Mouse (Mus musculus): ENCODE measurements at regions not wholly inside any gene's neighbourhood (a gene's known extent, or its start where the extent isn't known, plus 50 kb on each side); places are given as distances from the start of the nearest gene placed in this dataset.

- no peak for DNase-seq (ENCODE audit: low read depth, low spot score)
These were observed 55.1 kb upstream of the Gpc1 start for GRCm38 (mm10) chr1:92776353-92776752.

- no peak for DNase-seq (ENCODE audit: low read depth, low spot score)
These were observed 55.5 kb upstream of the Gpc1 start for GRCm38 (mm10) chr1:92775908-92776307.

GRCm38 (mm10) chr1:92774743-92775692, 56.4 kb upstream of the Gpc1 start:
- DNase-seq (ENCODE audit: low read depth, low spot score), result peak; percentile 40

DNA sequence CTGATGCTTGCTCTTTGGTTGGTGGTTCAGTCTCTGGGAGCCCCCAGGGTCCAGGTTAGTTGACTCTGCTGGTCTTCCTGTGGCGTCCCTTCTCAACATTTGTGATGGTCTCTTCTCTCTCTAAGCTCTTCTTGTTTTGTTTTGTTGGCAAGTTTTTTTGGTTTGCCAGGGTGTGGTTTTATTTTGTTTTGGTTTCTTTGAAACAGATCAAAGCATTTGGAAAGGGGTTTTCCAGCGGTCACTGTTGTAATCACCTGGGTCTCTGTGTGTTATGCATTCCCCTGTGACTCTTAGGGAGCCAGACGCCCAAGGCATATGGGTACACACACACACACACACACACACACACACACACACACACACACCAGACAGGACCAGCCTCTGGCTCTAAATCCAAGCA, 57.4 kb upstream of the Gpc1 start:
- no peak for DNase-seq (ENCODE audit: low read depth, low spot score)

DNA sequence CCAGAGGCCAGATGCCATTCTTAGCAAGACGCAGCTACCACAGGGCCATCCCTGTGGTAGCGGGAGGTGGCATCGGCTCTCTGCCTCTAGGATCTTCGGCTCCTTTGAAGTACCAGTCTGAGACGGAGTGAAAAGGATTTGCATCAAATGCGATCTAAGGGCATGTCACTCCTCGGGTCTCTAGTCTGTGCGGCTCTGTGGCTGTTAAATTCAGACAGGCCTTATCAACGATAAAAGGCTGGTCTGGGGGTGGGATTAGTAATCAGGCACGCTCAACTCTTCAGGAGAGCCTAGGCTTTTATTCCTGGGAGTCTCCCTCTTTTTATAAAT, 58.7 kb upstream of the Gpc1 start:
- no peak for DNase-seq (ENCODE audit: low read depth, low spot score)

DNA sequence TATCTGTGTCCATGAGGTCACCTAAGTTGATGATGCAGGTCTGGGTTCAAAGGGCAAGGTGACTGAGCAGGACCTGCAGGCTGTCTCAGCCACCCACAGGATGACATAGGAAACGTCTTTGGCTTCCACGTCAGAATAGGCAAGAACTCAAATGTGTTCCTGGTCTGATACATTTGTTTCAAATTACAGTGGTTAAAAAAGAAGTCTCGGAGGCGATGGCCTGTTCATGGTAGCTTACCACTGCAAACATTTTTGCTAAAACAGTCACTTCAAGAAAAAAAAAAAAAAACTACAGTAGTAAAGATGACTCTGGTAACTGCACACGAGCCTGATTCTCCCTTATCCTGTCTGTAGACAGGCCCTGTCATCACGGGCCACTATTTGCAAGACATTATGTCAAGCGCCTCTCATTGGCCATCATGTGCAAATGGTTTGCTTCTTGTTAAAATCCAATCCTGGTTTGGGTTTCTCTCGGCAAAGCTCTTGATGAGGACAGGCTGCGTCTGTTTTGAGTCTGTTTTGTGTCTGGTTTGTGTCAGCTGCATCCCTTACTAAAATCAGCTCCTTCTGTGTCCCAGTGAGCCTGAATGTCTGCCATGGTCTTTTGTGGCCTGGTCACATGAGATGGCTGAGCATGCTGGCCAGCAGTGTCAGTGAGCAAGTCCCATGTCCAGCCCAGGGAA, 59.2 kb upstream of the Gpc1 start:
- DNase-seq (ENCODE audit: low read depth, low spot score), result peak; percentile 53

DNA sequence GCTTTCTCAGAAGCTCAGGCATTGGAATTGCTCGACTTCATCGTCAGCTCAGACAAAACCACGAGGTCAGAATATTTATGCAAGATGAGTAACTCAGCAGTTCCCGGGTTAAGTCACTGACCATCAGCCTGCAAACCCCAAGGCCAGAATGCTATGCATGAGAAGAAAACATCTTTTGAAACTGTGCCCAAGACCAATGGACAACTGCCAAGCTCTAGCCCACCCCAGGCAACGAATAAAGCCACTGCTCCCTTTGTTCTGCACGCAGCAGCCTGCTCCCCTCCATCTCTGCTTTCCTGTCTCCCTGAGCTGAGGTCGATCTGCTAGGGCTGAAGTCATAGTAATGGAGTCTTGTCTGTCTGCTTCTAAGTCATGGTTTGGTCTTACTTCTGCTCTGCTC, 61.7 kb upstream of the Gpc1 start:
- no peak for DNase-seq (ENCODE audit: low read depth, low spot score)

GRCm38 (mm10) chr1:92769156-92769555, 62.3 kb upstream of the Gpc1 start:
- no peak for DNase-seq (ENCODE audit: low read depth, low spot score)

DNA sequence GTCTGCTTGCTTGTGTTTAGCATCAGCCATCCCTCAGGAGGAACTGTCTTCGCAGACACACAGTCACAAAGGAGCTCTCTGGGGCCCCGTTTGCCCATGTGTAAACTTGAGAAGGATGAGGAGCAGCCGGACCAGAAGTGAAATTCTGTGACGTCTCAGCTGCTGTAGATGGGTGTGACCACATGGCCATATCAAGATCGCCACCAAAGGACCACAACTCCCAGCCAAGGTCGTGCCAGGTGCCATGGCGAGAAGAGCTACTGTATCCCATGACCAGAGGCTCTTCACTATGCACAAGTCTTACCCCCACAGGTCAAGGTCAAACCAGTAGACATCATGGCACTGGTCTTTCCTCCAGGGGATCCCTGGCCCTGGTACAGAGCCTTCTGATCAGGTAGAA, 64.9 kb upstream of the Gpc1 start:
- no peak for DNase-seq (ENCODE audit: low read depth, low spot score)

GRCm38 (mm10) chr1:92754793-92755488, 76.5 kb upstream of the Gpc1 start:
- DNase-seq (ENCODE audit: low read depth, low spot score), result no peak

DNA sequence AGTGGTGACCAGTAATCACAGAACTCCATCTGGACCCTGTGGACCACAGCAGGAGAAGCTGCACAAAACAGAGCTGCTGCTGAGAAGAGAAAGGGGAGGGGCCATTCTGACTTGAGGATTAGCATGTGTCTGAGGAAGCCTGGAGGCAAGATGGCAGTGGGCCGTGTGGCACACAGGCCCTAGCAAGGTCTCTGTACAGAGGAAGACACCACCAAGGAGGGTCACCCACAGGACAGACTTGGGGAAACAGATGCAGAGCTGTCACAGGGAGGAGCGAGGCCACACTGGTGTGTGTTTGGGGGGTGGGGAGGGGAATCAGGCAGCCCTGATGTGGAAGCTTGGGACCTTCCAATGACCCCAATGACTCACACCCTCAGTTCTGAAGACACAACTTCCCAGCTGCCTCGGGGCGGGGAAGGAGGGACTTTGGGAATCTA, 79.7 kb upstream of the Gpc1 start:
- DNase-seq (ENCODE audit: low read depth, low spot score), result no peak

DNA sequence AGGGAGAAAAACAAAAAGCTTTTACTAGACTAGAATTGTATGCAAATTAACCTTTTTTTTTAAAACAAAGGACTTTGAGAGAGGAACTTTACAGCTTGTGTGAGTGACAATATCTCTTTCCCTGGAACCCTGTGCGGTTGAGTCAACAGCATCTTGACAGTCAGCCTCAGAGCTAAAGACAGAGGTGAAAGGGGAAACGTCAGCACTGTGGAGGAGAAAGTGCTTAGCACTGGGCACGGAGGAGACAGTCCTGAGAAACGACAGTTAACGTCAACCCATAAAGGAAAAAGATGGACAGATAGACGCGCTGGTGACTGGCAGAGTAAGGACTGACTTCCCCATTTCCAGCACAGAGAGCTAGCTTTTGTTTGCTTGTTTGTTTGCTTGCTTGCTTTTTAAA, 82.0 kb upstream of the Gpc1 start:
- no peak for DNase-seq (ENCODE audit: low read depth, low spot score)

DNA sequence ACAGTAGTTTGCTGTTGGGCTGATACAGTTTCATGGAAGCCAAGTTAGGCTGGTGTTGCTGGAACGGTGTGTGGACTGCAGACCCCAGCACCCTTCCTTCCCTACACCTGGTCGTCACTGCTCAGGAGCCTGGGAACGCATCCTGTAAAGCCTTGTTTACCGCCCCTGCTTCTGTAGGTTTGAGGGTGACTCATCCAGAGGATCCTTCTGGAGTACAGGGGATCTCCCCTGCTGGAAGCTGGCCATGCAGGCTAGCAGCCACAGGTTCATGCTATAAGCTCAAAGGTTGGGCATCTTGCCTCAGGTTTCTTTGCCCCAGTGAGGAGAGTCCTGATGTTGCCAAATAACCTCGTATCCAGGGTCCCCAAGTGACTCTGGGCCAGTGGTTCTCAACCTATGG, 86.2 kb upstream of the Gpc1 start:
- no peak for DNase-seq (ENCODE audit: low read depth, low spot score)

GRCm38 (mm10) chr1:92744528-92745241, 86.8 kb upstream of the Gpc1 start:
- DNase-seq (ENCODE audit: low read depth, low spot score), result no peak

DNA sequence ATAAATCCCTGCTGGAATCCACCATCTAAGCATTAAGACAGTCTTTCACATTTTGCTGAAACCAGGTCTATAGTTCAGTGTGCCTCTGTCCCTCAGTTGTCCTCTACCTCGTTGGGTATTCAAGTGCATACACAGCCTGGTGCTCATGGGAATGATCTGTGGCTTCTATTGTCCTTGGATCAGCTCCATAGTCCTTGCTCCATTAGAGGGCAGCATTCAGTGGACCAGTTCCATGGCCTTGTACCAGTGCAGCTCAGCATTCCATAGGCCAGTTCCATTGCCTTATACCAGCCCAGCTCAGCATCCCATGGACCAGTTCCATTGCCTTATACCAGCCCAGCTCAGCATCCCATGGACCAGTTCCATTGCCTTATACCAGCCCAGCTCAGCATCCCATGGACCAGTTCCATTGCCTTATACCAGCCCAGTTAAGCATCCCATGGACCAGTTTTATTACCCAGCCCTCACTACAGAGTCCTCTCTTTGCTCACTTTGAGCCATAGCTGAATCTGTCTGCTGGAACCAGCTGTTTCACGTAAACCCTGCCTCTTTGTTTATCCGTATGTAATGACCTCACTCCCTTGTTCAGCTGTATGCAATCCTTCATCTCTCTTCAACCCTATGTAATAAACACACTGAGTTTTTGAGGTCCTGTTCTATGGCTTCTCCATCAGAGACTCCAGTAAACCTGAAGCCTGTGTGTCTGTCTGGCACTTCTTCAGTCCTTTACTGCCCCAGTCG, 88.4 kb upstream of the Gpc1 start:
- no peak for DNase-seq (ENCODE audit: low read depth, low spot score)

DNA sequence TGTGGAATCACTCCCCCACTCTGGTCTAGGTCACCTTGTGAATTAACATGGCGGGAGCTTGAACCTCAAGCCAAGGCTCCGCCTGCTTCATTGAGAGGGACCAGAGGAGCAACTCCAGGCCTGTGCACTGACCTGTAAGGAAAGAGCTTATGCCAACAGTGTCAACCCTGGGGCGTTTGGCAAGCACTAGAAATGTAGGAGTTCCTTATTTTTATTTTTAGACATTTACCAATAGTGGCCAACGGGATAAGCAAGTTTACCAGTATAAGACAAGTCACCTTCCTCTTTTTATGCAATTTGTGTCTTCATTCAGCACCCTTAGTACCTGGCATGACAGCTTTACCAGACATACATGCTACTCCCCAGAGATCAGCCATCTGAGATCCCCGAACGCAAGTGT, 89.1 kb upstream of the Gpc1 start:
- DNase-seq (ENCODE audit: low read depth, low spot score), result no peak

DNA sequence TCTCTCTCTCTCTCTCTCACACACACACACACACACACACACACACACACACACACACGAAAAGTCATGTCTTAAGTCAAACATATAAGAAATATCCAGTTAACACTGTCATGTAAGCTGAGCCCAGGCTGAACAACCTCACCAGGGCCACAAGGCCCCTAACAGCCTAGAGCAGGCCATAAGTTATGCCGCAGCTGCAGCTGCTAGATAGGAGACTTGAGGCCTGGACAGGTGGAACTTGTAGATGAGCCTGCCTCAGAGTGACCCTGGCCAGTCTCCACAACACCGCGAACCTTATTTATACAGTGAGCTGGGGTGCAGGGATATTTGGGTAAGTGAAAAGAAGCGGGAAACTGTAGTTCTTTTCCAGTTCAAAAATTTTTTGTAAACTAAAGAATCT, 90.4 kb upstream of the Gpc1 start:
- no peak for DNase-seq (ENCODE audit: low read depth, low spot score)

DNA sequence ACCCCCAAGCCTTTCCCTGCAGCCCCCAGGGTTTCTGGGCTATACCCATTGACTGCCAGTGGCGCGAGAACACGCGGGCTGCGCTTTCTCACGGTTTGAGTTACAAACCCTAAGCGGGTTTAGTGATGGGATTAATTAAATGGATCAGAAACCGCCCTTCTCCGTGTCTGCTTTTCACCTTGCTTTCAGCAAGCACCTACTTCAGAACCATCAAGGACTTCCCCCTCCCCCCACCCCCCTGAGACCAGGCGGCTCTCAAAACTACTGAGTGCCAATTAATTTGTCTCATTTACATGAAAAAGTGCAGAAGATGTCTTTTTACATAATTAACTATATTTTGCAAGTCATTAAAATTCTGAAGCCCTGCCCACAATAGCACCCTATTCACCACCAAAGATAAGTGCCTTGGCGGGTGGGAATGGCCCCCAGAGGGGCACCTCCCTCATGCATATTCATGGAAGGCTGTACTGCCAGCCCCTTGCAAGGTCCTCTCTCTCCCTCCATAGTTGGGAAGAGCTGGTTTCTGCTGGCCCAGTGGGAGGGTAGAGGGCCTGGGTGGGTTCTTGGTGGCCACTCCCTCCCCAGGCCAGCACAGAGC, 89.1 kb upstream of the Otos start:
- no peak for DNase-seq (ENCODE audit: low read depth, low spot score)

- DNase-seq (ENCODE audit: low read depth, low spot score), result no peak
These were observed 87.8 kb upstream of the Otos start for GRCm38 (mm10) chr1:92736411-92736810.

- no peak for DNase-seq (ENCODE audit: low read depth, low spot score)
These were observed 85.1 kb upstream of the Otos start for GRCm38 (mm10) chr1:92733732-92734131.

Data from forelimb bud, embryonic 11.5 days (tissue).